Mouse (Mus musculus): ENCODE measurements at regions not wholly inside any gene's neighbourhood (a gene's known extent, or its start where the extent isn't known, plus 50 kb on each side); places are given as distances from the start of the nearest gene placed in this dataset.

GRCm38 (mm10) chr6:95013096-95013495 is 103.9 kb upstream of the Kbtbd8 start:
- TF ChIP-seq CTCF (IDR thresholded peaks at IDR 0.05; ENCODE audit: low read depth) (no peak), EP300 (IDR thresholded peaks at IDR 0.05; ENCODE audit: low read depth) (no peak)
